Mouse (Mus musculus) heart, embryonic 13.5 days (tissue): ENCODE data around the gene Ntf5. TPM values are rescaled to one million over a fixed set of nuclear protein-coding genes. Genes with fewer than 3 reads are reported as not detected.

ENCODE experiments used
- ATAC-seq: fragments of 200-750 bp; cut with Nextera tagmentation; 2 replicates; pipeline ENCODE4 v1.8.0; 2017; ENCODE audit warnings: moderate TSS enrichment; ENCODE audit not compliant: insufficient number of reproducible peaks, low FRiP score, low TSS enrichment; ENCODE audit errors: extremely low read depth
- H3K27ac ChIP-seq: fragments of 300-500 bp; sonication (generic); replicated peaks from 2 replicates; pipeline ENCODE4 v1.5.1; 2015; ENCODE audit warnings: moderate library complexity, mild to moderate bottlenecking, inconsistent platforms
- H3K27me3 ChIP-seq: fragments of 300-500 bp; sonication (generic); replicated peaks from 2 replicates; pipeline ENCODE4 v1.6.1; 2015; ENCODE audit warnings: mild to moderate bottlenecking, inconsistent platforms
- H3K36me3 ChIP-seq: fragments of 300-500 bp; sonication (generic); 2 replicates; pipeline ENCODE4 v1.6.1; 2015; ENCODE audit warnings: mild to moderate bottlenecking, inconsistent platforms
- H3K4me1 ChIP-seq: fragments of 300-500 bp; sonication (generic); 2 replicates; pipeline ENCODE4 v1.6.1; 2015; ENCODE audit warnings: inconsistent platforms
- H3K4me2 ChIP-seq: fragments of 300-500 bp; sonication (generic); 2 replicates; pipeline ENCODE4 v1.6.1; 2015; ENCODE audit warnings: inconsistent platforms, mild to moderate bottlenecking, moderate library complexity
- H3K4me3 ChIP-seq: fragments of 300-500 bp; sonication (generic); 2 replicates; pipeline ENCODE4 v1.5.1; 2015; ENCODE audit warnings: moderate library complexity, mild to moderate bottlenecking, inconsistent platforms
- H3K9ac ChIP-seq: fragments of 300-500 bp; sonication (generic); 2 replicates; pipeline ENCODE4 v1.6.1; 2015; ENCODE audit warnings: inconsistent platforms, mild to moderate bottlenecking, moderate library complexity
- H3K9me3 ChIP-seq: fragments of 300-500 bp; sonication (generic); 2 replicates; pipeline ENCODE4 v1.6.1; 2016; ENCODE audit warnings: inconsistent platforms
- WGBS: fragments of 180-500 bp; shearing (Covaris S2); methylation state at CpG from one replicate; pipeline ENCODE4 v1.1.7; 2015; ENCODE audit warnings: mixed read lengths; 5-methylcytosine and 5-hydroxymethylcytosine counted together
- polyA plus RNA-seq: library from polyadenylated mRNA; unstranded; fragments of >200 nt; fragmentation: Nextera tagmentation; extraction: Ambion mirVana; gene quantifications from 2 replicates; pipeline ENCODE4 v1.2.1, GENCODE M21; 2015

Gene Ntf5
- polyA plus RNA-seq, 1 experiment from 2014 or later: 1.8 TPM

DNA sequence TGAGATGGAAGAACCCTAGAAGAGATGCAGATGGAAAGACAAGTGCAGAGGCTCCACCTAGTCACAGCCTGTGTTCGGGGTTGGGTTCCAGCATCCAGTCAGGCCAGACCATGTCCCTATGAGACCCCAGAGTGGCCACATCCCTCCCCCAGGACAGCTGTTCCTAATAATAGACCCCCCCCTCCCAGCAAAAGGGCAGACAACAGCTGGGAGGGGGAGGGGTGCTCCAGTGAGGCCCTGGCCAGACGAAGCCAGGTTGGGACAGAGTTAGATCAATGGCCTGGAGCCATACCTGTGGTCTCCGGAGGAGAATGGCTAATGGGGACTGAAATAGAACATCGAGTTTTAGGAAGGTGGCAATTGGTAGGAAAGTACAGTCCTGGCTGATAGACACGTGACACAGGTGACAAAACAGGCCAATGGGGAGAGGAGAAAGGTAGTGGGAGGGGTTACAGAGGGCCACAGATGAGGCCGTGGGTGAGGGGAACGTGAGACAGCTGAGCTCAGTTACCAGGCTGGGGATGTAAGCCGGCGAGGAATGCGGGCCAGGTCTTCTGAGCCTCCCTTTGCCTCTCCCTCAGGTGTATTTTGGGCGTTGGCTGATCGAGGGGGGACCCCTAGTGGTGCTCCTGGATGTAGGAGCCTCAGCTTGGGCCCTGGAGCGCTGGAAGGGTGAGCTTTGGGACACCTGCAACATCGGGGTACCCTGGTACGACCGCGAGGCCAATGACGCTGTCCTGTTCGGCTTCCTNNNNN, 24.2 kb downstream of the Ntf5 start, which contains the start of gene Ruvbl2:
Gene Ruvbl2 (minus strand): TSS at position 576 of the 756 bp plus-strand sequence.
- no peaks in the 10 kb centered on the region for H3K9me3 ChIP-seq
- peaks cover 43% of the 10 kb centered on the region for H3K36me3 ChIP-seq
- H3K9ac ChIP-seq: peak within 1 kb of the TSS; percentile 95
- 24% methylated on average over 19 of the region's 19 CpGs for WGBS
- H3K27ac ChIP-seq: no peak within 1 kb of the TSS
- H3K4me2 ChIP-seq: peak within 1 kb of the TSS; percentile 97
- H3K4me3 ChIP-seq: peak within 1 kb of the TSS; percentile 4; the same call in 1 of the 2 replicates
- peaks cover 43% of the 10 kb centered on the region for H3K4me1 ChIP-seq
- ATAC-seq: no peak
- no peaks in the 10 kb centered on the region for H3K27me3 ChIP-seq

DNA sequence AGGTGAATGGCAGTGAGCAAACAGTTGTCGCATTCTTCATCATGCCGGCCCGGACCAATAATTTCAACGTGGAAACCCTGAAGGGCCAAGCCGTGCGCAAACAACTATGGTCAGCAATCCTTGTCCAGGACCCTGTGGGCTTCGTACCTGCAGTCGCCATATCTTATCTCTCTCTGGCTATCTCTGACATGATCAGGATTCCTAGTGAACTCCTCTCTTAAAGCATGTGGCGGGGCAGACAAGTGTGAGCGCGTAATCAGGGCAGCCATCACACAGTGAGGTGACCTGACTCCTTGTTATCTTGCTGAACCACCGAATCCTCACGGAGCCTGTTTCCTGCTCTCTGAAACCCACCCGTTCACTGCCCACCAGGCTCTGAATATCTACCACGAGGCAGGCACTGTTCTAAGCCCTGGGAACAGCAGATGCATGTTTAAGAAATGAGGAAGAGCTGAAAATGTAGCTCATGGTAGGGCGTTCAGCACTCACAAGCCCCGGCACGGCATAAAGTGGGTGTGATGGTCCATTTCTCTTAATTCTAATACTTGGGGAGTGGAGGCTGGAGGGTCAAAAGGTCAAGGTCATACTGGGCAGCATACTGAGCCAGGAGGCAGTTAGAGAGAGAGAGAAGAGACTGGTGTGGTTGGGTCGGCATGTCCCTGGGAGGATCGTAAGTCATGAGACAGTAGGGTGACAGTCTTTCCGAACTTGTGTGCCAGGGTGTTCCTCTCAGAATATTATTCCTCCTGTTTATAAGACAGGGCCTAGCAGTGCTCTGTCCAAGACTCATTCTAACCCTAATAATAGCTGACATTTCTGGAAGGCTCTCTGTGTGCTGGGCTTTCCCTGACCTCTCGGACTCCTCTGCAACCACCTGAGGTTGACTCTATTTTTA, 30.3 kb downstream of the Ntf5 start:
- no peak overlapping the region for H3K9ac ChIP-seq
- no peak overlapping the region for H3K4me3 ChIP-seq
- no peaks in the 10 kb centered on the region for H3K27me3 ChIP-seq
- no peak overlapping the region for H3K4me2 ChIP-seq
- peaks cover 84% of the 10 kb centered on the region for H3K36me3 ChIP-seq
- no peaks in the 10 kb centered on the region for H3K9me3 ChIP-seq
- H3K27ac ChIP-seq: no peak overlapping the region
- 66% methylated on average over 22 of the region's 22 CpGs for WGBS
- 0 out of 2 replicates have a peak, but pooled peaks have one; percentile 10 for ATAC-seq
- H3K4me1 ChIP-seq: peaks cover 9% of the 10 kb centered on the region

- Histone ChIP-seq H3K4me3 (no peak overlapping the region), H3K27me3 (no peaks in the 10 kb centered on the region), H3K4me1 (peaks cover 10% of the 10 kb centered on the region), H3K27ac (no peak overlapping the region), H3K36me3 (peaks cover 81% of the 10 kb centered on the region), H3K4me2 (no peak overlapping the region), H3K9ac (no peak overlapping the region), H3K9me3 (no peaks in the 10 kb centered on the region)
- no peak for ATAC-seq
Measured at GRCm38 (mm10) chr7:45446589-45446988, 33.1 kb downstream of the Ntf5 start.

GRCm38 (mm10) chr7:45447325-45447990, 34.0 kb downstream of the Ntf5 start:
- ATAC-seq: 0 out of 2 replicates have a peak, but pooled peaks have one; percentile 14
- Histone ChIP-seq H3K27ac (no peak overlapping the region), H3K9me3 (no peaks in the 10 kb centered on the region), H3K4me2 (peak overlapping the region; percentile 40; the same call in 1 of the 2 replicates), H3K36me3 (peaks cover 83% of the 10 kb centered on the region), H3K27me3 (no peaks in the 10 kb centered on the region), H3K9ac (peak overlapping the region; percentile 55), H3K4me1 (peaks cover 14% of the 10 kb centered on the region), H3K4me3 (peak overlapping the region; percentile 11; the same call in 1 of the 2 replicates)
- 28% methylated on average over 11 of the region's 11 CpGs for WGBS

DNA sequence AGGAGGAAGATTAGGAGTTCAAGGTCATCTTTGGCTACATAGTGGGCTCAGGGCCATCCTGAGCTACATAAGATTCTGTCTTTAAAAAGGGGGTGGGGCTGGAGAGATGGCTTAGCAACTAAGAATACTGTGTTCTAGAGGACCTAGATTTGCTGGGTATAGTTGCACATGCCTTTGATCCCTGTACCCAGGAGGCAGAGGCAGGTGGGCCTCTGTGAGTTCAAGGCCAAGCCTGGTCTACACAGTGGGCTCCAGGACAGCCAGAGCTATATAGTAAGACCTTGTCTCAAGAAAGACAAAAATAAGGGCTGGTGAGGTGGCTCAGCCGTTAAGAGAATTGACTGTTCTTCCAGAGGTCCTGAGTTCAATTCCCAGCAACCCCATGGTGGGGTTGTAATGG, 36.5 kb downstream of the Ntf5 start:
- 88% methylated on average over 1 of the region's 1 CpGs for WGBS
- Histone ChIP-seq H3K4me2 (no peak overlapping the region), H3K4me3 (no peak overlapping the region), H3K9me3 (no peaks in the 10 kb centered on the region), H3K9ac (no peak overlapping the region), H3K36me3 (peaks cover 83% of the 10 kb centered on the region), H3K27ac (no peak overlapping the region), H3K27me3 (no peaks in the 10 kb centered on the region), H3K4me1 (peaks cover 14% of the 10 kb centered on the region)
- no peak for ATAC-seq

DNA sequence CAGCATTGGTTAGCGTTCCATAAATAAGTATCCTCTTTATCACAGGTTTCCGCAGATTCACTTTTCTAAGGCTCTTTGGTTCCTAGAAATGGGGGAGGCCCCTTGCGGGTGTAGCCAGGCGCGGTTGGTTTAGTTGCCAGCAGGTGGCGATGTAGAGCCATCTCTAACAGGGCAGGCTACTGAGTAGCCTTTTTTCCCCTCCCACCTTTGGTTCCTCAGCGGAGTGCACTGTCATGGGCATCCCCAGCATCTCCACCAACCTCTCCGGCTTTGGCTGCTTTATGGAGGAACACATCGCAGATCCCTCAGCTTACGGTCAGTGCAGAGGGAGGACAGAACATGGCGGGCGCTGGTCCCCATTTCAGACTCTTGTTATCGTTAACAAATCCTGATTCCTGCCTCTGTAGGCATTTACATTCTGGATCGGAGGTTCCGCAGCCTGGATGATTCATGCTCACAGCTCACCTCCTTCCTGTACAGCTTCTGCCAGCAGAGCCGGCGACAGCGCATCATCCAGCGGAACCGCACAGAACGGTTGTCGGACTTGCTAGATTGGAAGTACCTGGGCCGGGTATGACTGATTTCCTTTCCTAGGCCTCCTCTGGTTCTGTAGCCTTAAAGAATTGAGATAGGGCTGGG, 38.0 kb downstream of the Ntf5 start:
- WGBS: 50% methylated on average over 23 of the region's 23 CpGs
- H3K9ac ChIP-seq: no peak overlapping the region
- peak; percentile 55; the same call in 1 of the 2 replicates for ATAC-seq
- H3K27ac ChIP-seq: no peak overlapping the region
- peak overlapping the region; percentile 8; the same call in 1 of the 2 replicates for H3K4me2 ChIP-seq
- H3K4me3 ChIP-seq: peak overlapping the region; percentile 8; the same call in 1 of the 2 replicates
- H3K9me3 ChIP-seq: no peaks in the 10 kb centered on the region
- H3K27me3 ChIP-seq: no peaks in the 10 kb centered on the region
- peaks cover 20% of the 10 kb centered on the region for H3K4me1 ChIP-seq
- H3K36me3 ChIP-seq: peaks cover 83% of the 10 kb centered on the region

DNA sequence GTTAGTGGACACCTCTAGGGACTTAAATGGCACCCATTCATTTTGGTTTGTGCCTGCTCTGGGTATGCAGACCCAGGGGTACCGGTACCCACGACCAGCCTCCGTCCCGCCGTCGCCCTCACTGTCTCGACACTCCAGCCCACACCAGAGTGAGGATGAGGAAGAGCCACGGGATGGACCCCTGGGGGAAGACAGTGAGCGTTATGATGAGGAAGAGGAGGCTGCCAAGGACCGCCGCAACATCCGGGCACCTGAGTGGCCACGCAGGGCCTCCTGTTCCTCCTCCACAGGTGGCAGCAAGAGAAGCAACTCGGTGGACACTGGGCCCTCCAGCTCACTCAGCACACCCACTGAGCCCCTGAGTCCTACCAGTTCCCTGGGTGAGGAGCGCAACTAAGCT, 41.5 kb downstream of the Ntf5 start:
- 90% methylated on average over 15 of the region's 15 CpGs for WGBS

GRCm38 (mm10) chr7:45455932-45456696, 42.6 kb downstream of the Ntf5 start:
- Histone ChIP-seq H3K9me3 (no peaks in the 10 kb centered on the region), H3K4me1 (peaks cover 43% of the 10 kb centered on the region), H3K27ac (peak overlapping the region; percentile 96; the same call in 1 of the 2 replicates), H3K4me2 (peak overlapping the region; percentile 94), H3K4me3 (peak overlapping the region; percentile 93), H3K27me3 (no peaks in the 10 kb centered on the region), H3K9ac (peak overlapping the region; percentile 97), H3K36me3 (peaks cover 71% of the 10 kb centered on the region)
- no peak for ATAC-seq
- 72% methylated on average over 13 of the region's 13 CpGs for WGBS

More for the DNA sequence above, 41.5 kb downstream of the Ntf5 start:
- peaks cover 32% of the 10 kb centered on the region for H3K4me1 ChIP-seq
- no peaks in the 10 kb centered on the region for H3K27me3 ChIP-seq
- 0 out of 2 replicates have a peak overlapping the region, but pooled peaks have one; percentile 24 for H3K9ac ChIP-seq
- peak overlapping the region; percentile 94; the same call in 1 of the 2 replicates for H3K4me2 ChIP-seq
- H3K9me3 ChIP-seq: no peaks in the 10 kb centered on the region
- H3K4me3 ChIP-seq: peak overlapping the region; percentile 93; the same call in 1 of the 2 replicates
- no peak for ATAC-seq
- H3K36me3 ChIP-seq: peaks cover 78% of the 10 kb centered on the region
- no peak overlapping the region for H3K27ac ChIP-seq

- Histone ChIP-seq H3K4me1 (peaks cover 47% of the 10 kb centered on the region), H3K4me3 (peak overlapping the region; percentile 93), H3K27ac (peak overlapping the region; percentile 96), H3K9me3 (no peaks in the 10 kb centered on the region), H3K27me3 (no peaks in the 10 kb centered on the region), H3K36me3 (peaks cover 71% of the 10 kb centered on the region), H3K4me2 (peak overlapping the region; percentile 94), H3K9ac (peak overlapping the region; percentile 97)
- WGBS: 43% methylated on average over 9 of the region's 9 CpGs
- ATAC-seq: no peak
Measured at GRCm38 (mm10) chr7:45456721-45457203, 43.3 kb downstream of the Ntf5 start.
